Mouse (Mus musculus) embryonic facial prominence, embryonic 12.5 days (tissue): Measurements from ENCODE around the gene Cisd2. TPM values are rescaled to one million over a fixed set of nuclear protein-coding genes. Genes with fewer than 3 reads are reported as not detected.

Experiments
- ATAC-seq: fragments of 200-750 bp; cut with Nextera tagmentation; 2 replicates; pipeline ENCODE4 v1.8.0; 2017; ENCODE audit not compliant: insufficient number of reproducible peaks, insufficient read depth, low FRiP score, low TSS enrichment
- H3K27ac ChIP-seq: fragments of 300-500 bp; sonication (generic); 2 replicates; pipeline ENCODE4 v1.5.1; 2016; ENCODE audit warnings: mild to moderate bottlenecking
- H3K27me3 ChIP-seq: fragments of 300-500 bp; sonication (generic); 2 replicates; pipeline ENCODE4 v1.6.1; 2016; ENCODE audit warnings: mild to moderate bottlenecking, moderate library complexity
- H3K36me3 ChIP-seq: fragments of 300-500 bp; sonication (generic); 2 replicates; pipeline ENCODE4 v1.6.1; 2016; ENCODE audit warnings: mild to moderate bottlenecking
- H3K4me1 ChIP-seq: fragments of 300-500 bp; sonication (generic); 2 replicates; pipeline ENCODE4 v1.6.1; 2016
- H3K4me2 ChIP-seq: fragments of 300-500 bp; sonication (generic); replicated peaks from 2 replicates; pipeline ENCODE4 v1.6.1; 2016; ENCODE audit warnings: mild to moderate bottlenecking, moderate library complexity
- H3K4me3 ChIP-seq: fragments of 300-500 bp; sonication (generic); 2 replicates; pipeline ENCODE4 v1.5.1; 2016; ENCODE audit warnings: mild to moderate bottlenecking
- H3K9ac ChIP-seq: fragments of 300-500 bp; sonication (generic); 2 replicates; pipeline ENCODE4 v1.6.1; 2016; ENCODE audit warnings: mild to moderate bottlenecking, moderate library complexity
- H3K9me3 ChIP-seq: fragments of 300-500 bp; sonication (generic); 2 replicates; pipeline ENCODE4 v1.6.1; 2016; ENCODE audit warnings: mild to moderate bottlenecking, moderate library complexity
- WGBS: fragments of 180-500 bp; shearing (Covaris S2); methylation state at CpG from one replicate; pipeline ENCODE4 v1.1.7; 2016; 5-methylcytosine and 5-hydroxymethylcytosine counted together
- polyA plus RNA-seq: library from polyadenylated mRNA; unstranded; fragments of >200 nt; fragmentation: Nextera tagmentation; extraction: Ambion mirVana; gene quantifications from 2 replicates; pipeline ENCODE4 v1.2.1, GENCODE M21; 2016

The Cisd2 gene
- polyA plus RNA-seq, result 71.3 and 74.0 TPM in 2 replicates

DNA sequence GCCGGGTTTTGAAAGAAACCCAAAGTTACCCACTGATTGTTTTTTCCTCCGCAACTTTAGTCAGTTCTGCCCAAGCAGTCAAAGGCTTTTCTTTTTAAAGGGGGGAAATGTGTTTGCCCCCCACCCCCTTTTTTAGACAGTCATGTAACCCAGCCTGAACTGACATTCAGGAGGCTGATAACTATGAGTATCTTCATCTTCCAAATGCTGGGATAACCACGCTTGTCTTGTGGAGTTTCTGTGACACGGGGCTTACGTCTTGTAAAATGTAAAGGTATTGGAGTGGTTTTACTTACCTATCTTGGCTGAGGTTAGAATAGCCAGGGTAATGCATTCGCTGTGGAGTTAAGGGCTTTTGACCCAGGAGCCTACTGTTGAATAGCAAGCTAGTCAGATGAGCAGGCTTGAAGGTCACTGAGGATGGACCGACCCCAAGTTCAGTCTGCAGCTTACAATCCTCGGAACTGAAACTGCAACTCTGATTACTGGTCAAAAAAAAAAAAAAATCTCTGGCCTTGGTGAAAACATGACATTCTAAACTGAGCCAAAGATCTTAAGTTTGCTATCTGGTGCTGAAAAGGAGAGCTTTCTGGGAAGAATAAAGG is at the start of gene Cisd2:
TSS of gene Cisd2 (minus strand) at position 318 of the 605 bp plus-strand sequence.
- H3K9me3 ChIP-seq, result no peaks in the 10 kb centered on the region
- peak within 1 kb of the TSS; percentile 77 for H3K9ac ChIP-seq
- H3K27me3 ChIP-seq, result no peaks in the 10 kb centered on the region
- H3K27ac ChIP-seq, result peak within 1 kb of the TSS; percentile 94
- no peaks in the 10 kb centered on the region for H3K36me3 ChIP-seq
- H3K4me2 ChIP-seq, result peak within 1 kb of the TSS; percentile 72
- H3K4me3 ChIP-seq, result peak within 1 kb of the TSS; percentile 66
- 5% methylated on average over 8 of the region's 8 CpGs for WGBS
- no peak for ATAC-seq
- peaks cover 13% of the 10 kb centered on the region; the same call in 1 of the 2 replicates for H3K4me1 ChIP-seq

DNA sequence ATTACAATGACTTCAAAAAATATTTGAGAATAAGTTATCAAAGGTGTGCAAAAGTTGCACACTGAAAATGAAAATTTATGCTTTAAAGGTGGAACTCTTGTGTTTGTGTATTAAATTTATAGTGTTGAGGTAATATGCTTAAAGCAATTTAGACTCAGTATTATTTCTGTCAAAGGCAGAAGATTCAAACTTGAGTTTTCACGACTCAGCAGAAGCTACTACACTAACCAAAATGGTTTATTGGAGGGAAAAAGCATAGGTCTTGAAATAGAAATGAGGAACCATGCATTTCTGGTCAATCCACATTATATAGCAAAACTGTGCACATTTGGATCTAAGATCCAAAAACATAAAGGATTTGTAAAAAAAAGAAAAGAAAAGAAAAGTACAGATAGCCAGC is 47.1 kb upstream of the Cisd2 start:
- Histone ChIP-seq H3K4me3 (no peak overlapping the region), H3K36me3 (no peaks in the 10 kb centered on the region), H3K9me3 (no peaks in the 10 kb centered on the region), H3K4me1 (no peaks in the 10 kb centered on the region), H3K27ac (no peak overlapping the region), H3K9ac (no peak overlapping the region), H3K27me3 (no peaks in the 10 kb centered on the region), H3K4me2 (no peak overlapping the region)
- WGBS, result 90% methylated on average over 1 of the region's 1 CpGs
- no peak for ATAC-seq

DNA sequence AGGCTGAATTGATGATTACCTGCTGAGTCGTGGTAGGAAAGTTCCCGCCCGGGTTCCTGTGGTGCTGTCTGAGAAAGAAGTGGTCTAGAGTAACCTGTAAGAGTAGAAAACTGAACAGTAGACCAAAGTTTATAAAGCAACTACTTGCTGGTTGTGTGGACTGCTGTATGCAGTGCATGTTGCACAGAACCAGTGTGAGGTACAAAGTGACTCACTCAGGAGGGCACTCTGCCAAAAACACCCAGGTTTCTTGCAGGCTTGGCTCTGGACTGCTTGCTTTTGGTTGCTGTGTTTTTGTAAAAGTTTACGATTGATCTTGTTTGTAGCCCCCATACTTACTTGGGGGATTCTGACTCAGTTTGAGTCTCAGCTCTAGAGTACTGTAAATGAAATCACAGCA is 46.2 kb upstream of the Cisd2 start:
- H3K27me3 ChIP-seq, result no peaks in the 10 kb centered on the region
- H3K9ac ChIP-seq, result no peak overlapping the region
- no peak for ATAC-seq
- no peak overlapping the region for H3K4me2 ChIP-seq
- no peaks in the 10 kb centered on the region for H3K4me1 ChIP-seq
- 48% methylated on average over 4 of the region's 4 CpGs for WGBS
- H3K27ac ChIP-seq, result no peak overlapping the region
- H3K36me3 ChIP-seq, result no peaks in the 10 kb centered on the region
- no peak overlapping the region for H3K4me3 ChIP-seq
- H3K9me3 ChIP-seq, result no peaks in the 10 kb centered on the region

DNA sequence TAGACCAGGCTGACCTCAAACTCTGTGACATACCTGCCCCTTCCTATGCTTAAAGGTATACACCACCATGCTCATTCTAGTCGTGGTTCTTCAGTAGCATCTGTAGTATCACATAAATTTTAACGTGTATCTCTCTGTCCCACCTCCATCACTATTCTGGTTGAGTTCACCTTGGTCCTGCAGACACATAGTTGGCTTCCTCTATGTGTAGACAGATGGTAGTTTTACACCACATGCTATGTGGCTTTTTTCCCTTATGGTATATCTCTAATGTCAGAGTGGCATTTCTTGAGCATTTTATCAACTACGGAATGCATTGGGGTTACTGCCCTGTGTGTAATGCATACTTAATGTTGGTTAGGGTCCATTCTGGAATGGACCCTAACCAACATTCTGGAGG is 45.4 kb upstream of the Cisd2 start:
- Histone ChIP-seq H3K27me3 (no peaks in the 10 kb centered on the region), H3K4me1 (no peaks in the 10 kb centered on the region), H3K4me2 (no peak overlapping the region), H3K36me3 (0 out of 2 replicates have a peak, but pooled peaks cover 2% of the 10 kb centered on the region), H3K4me3 (no peak overlapping the region), H3K27ac (no peak overlapping the region), H3K9ac (no peak overlapping the region), H3K9me3 (no peaks in the 10 kb centered on the region)
- no peak for ATAC-seq
- WGBS, result 55% methylated on average over 3 of the region's 3 CpGs

DNA sequence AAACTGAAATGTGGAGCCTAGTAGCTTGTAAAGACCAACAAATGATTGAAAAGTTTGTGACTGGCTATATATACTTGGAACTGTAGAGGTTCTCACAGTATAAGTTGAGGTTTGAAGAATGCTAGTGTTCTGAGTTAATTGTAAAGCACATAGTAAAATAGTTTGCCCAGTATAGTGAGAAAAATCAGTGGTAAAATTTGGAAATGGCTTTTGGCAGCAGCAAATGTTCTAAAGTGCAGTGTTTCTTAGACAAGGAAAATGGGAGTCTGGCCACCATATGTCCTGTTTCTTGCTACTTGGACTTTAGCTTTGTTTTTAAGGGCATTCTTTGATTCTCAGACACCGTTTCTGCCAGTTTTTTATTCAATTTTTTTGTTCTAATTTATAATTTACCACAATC is 44.7 kb upstream of the Cisd2 start:
- H3K4me3 ChIP-seq, result no peak overlapping the region
- no peak overlapping the region for H3K4me2 ChIP-seq
- 80% methylated on average over 1 of the region's 1 CpGs for WGBS
- no peak overlapping the region for H3K9ac ChIP-seq
- H3K9me3 ChIP-seq, result no peaks in the 10 kb centered on the region
- no peak for ATAC-seq
- peaks cover 2% of the 10 kb centered on the region; the same call in 1 of the 2 replicates for H3K36me3 ChIP-seq
- H3K4me1 ChIP-seq, result no peaks in the 10 kb centered on the region
- H3K27ac ChIP-seq, result no peak overlapping the region
- no peaks in the 10 kb centered on the region for H3K27me3 ChIP-seq

DNA sequence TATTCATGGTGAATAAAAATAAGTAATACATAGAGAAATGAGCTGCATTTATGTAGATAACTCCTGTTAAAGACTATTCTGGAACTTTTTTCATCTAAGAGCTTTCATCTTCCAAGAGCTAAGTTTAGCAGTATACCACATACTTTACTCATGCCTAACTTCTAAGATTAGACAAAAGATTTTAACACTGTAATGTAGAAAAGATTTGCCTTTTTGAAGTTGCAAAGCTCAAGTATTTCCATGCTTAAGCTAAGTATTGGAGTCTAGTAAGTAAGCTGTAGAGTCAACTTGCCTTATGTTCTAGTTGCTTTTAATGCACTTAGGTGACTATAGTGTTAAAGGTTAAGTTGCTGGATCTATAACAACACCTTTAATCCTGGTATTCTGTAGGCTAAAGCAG is 35.3 kb upstream of the Cisd2 start:
- Histone ChIP-seq H3K27me3 (no peaks in the 10 kb centered on the region), H3K4me2 (no peak overlapping the region), H3K36me3 (peaks cover 36% of the 10 kb centered on the region), H3K4me3 (no peak overlapping the region), H3K9ac (no peak overlapping the region), H3K9me3 (no peaks in the 10 kb centered on the region), H3K27ac (no peak overlapping the region), H3K4me1 (no peaks in the 10 kb centered on the region)
- no peak for ATAC-seq

DNA sequence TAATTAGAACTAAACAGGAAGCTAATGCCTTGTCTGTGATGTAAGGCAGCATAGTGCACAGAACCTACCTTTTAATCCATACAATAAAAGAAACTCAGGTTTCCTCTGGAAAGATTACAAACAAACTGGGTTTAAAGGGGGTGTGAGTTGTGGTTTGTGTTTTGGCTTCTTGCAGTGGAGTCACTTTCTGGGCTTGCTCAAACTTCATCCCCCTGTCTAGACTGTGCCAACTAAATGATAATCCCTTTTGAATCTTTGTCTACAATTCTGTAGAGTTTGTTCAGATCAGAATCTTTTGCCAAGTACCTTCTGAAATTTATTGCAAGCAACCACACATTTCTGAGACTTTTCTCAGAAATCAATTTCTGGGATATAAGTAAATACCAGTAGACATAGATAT is 21.2 kb upstream of the Cisd2 start:
- H3K4me3 ChIP-seq, result no peak overlapping the region
- H3K9ac ChIP-seq, result no peak overlapping the region
- H3K36me3 ChIP-seq, result peaks cover 16% of the 10 kb centered on the region
- no peaks in the 10 kb centered on the region for H3K27me3 ChIP-seq
- H3K27ac ChIP-seq, result no peak overlapping the region
- no peaks in the 10 kb centered on the region for H3K9me3 ChIP-seq
- no peak overlapping the region for H3K4me2 ChIP-seq
- peaks cover 7% of the 10 kb centered on the region; the same call in 1 of the 2 replicates for H3K4me1 ChIP-seq
- ATAC-seq, result no peak

DNA sequence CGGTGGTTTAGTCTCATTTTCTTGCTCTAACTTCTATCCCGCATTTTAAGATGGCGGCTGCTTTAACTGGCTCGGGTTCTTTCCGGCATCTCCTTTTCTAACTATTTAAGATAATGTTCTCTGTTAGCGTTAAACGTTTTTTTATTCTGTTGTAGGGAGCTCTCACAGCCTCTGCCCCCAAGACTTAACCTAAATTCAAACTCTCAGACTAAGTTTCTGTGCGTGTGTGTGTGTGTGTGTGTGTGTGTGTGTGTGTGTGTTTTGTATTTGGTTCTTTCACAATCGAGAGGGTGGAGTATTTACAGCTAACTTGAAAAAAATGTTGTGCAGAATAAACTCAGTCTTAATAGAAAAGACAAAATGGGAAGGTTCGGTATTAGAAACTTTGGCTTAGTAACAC is 16.9 kb upstream of the Cisd2 start:
- Histone ChIP-seq H3K27ac (no peak overlapping the region), H3K9ac (peak overlapping the region; percentile 97), H3K27me3 (no peaks in the 10 kb centered on the region), H3K4me3 (peak overlapping the region; percentile 97), H3K4me2 (peak overlapping the region; percentile 95), H3K36me3 (peaks cover 9% of the 10 kb centered on the region; the same call in 1 of the 2 replicates), H3K9me3 (no peaks in the 10 kb centered on the region), H3K4me1 (peaks cover 14% of the 10 kb centered on the region; the same call in 1 of the 2 replicates)
- no peak for ATAC-seq
- WGBS, result 55% methylated on average over 10 of the region's 10 CpGs

DNA sequence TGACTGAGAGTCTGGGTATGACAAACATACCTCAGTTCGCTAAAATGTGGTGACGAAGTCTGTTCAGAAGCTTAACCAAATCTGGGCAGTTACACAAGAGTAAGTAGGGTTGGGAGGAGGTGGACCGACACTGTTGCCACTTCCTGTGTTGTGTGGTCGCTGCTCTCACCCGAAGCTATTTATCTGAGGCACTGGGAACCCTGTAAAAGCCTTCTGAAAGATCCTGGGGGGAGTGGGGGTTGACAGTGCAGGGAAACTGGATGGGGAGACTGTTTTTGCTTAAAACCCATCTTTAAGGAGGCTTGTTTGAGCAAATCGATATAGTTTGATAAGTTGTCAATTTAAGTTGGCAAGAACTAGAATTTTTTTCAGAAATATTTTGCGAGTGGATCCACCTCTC is 16.5 kb upstream of the Cisd2 start:
- Histone ChIP-seq H3K27me3 (no peaks in the 10 kb centered on the region), H3K9ac (peak overlapping the region; percentile 97), H3K27ac (no peak overlapping the region; the same call in 1 of the 2 replicates), H3K36me3 (peaks cover 9% of the 10 kb centered on the region; the same call in 1 of the 2 replicates), H3K4me3 (peak overlapping the region; percentile 97), H3K4me1 (peaks cover 14% of the 10 kb centered on the region; the same call in 1 of the 2 replicates), H3K9me3 (no peaks in the 10 kb centered on the region), H3K4me2 (peak overlapping the region; percentile 95)
- no peak for ATAC-seq
- 21% methylated on average over 7 of the region's 7 CpGs for WGBS

DNA sequence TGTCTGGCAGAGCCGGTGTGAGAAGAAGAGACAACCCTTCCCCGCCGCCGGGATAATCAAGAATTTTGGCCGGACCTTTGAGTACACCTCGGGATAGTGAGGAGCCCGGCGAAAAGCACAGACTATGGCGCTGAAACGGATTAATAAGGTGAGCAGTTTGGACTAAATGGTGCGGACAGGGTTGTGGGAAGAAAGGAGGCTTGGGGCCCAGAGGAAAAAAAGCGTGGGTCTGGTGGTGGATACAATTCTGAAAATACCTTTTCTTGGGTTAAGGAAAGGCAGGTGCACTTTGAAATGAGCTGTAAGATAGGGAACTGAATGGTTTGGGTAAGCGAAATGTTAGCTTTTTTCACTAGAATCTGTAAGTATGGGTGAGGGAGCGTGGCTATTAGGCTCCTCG is 15.9 kb upstream of the Cisd2 start:
- peak overlapping the region; percentile 97 for H3K9ac ChIP-seq
- peak overlapping the region; percentile 95 for H3K4me2 ChIP-seq
- no peaks in the 10 kb centered on the region for H3K27me3 ChIP-seq
- peaks cover 6% of the 10 kb centered on the region; the same call in 1 of the 2 replicates for H3K36me3 ChIP-seq
- peak overlapping the region; percentile 100 for H3K27ac ChIP-seq
- H3K4me1 ChIP-seq, result peaks cover 14% of the 10 kb centered on the region; the same call in 1 of the 2 replicates
- no peak for ATAC-seq
- peak overlapping the region; percentile 97 for H3K4me3 ChIP-seq
- H3K9me3 ChIP-seq, result no peaks in the 10 kb centered on the region
- 4% methylated on average over 15 of the region's 15 CpGs for WGBS

DNA sequence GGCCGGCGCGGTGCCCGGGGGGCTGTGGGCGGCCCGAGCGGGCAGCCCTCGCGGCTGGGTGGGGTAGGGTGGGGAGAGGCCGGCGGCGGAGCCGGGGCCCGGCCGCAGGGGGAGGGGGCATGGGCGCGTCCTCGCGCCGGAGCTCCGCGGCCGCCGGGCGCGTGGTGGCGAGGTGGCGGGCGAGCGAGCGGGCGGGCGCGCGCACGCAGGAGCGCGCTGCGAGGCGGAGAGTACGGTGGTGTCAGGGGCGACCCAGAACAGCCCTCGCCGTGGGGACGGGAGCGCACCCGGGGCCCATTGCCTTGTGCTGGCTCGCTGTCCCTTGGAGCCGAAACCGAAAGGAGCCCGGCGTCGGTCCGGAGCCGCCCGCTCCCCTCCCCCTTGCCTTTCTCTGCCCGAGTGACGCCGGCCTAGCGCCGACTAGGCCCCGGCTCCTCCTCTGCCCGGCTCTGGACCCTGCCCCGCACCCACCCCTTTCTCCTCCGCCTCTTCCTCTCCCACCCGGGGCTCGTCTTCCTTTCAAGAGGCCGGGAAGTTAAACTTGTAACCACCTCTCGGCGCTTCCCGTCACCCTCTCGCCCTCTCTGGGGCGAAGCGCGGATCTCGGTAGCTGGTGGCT is 15.3 kb upstream of the Cisd2 start:
- peak; percentile 65 for ATAC-seq
- no peaks in the 10 kb centered on the region for H3K9me3 ChIP-seq
- H3K36me3 ChIP-seq, result peaks cover 6% of the 10 kb centered on the region; the same call in 1 of the 2 replicates
- peak overlapping the region; percentile 100 for H3K27ac ChIP-seq
- peak overlapping the region; percentile 97 for H3K4me3 ChIP-seq
- no peaks in the 10 kb centered on the region for H3K27me3 ChIP-seq
- WGBS, result under 1% methylated on average over 33 of the region's 76 CpGs
- H3K4me2 ChIP-seq, result peak overlapping the region; percentile 95
- peaks cover 14% of the 10 kb centered on the region; the same call in 1 of the 2 replicates for H3K4me1 ChIP-seq
- H3K9ac ChIP-seq, result peak overlapping the region; percentile 97

DNA sequence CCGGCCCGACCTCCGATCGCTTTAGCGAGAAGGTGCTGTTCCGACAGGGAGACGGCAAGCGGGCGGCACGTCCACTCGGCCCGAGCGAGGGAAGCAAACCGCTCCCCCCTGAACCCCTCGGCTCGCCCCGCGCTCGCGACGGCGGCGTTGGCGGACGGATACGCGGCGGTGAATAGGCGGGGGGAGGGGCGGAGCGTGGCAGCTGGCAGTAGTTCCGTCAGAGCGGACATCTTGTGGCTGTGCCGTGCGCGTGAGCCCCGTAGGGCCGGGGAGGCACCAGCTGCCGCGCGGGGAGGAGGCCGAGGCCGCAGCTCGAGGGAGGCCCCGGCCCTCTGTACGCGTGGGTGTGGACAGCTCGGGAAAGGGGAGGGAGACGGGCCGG is 14.8 kb upstream of the Cisd2 start:
- peak; percentile 83 for ATAC-seq
- H3K4me2 ChIP-seq, result peak overlapping the region; percentile 95

More for the DNA sequence above, 14.8 kb upstream of the Cisd2 start:
- H3K9me3 ChIP-seq, result no peaks in the 10 kb centered on the region
- under 1% methylated on average over 45 of the region's 50 CpGs for WGBS
- no peaks in the 10 kb centered on the region for H3K27me3 ChIP-seq
- peak overlapping the region; percentile 97 for H3K9ac ChIP-seq
- H3K36me3 ChIP-seq, result 0 out of 2 replicates have a peak, but pooled peaks cover 3% of the 10 kb centered on the region
- H3K27ac ChIP-seq, result peak overlapping the region; percentile 100
- peaks cover 14% of the 10 kb centered on the region; the same call in 1 of the 2 replicates for H3K4me1 ChIP-seq
- peak overlapping the region; percentile 97 for H3K4me3 ChIP-seq
